Mouse (Mus musculus) cortical plate, adult 2 months (tissue): ENCODE measurements around the gene Gfpt2.

Experiments used
- CTCF ChIP-seq: fragments of 200-500 bp; IDR thresholded peaks from 2 replicates; pipeline ENCODE4 v1.5.1; 2011; ENCODE audit warnings: mild to moderate bottlenecking, control low read depth, low read length; ENCODE audit not compliant: insufficient read depth; ENCODE audit errors: extremely low read depth
- POLR2A ChIP-seq: fragments of 200-500 bp; IDR thresholded peaks from 2 replicates; pipeline ENCODE4 v1.6.1; 2011; ENCODE audit warnings: mild to moderate bottlenecking, low read length, control low read depth; ENCODE audit not compliant: insufficient read depth; ENCODE audit errors: extremely low read depth

DNA sequence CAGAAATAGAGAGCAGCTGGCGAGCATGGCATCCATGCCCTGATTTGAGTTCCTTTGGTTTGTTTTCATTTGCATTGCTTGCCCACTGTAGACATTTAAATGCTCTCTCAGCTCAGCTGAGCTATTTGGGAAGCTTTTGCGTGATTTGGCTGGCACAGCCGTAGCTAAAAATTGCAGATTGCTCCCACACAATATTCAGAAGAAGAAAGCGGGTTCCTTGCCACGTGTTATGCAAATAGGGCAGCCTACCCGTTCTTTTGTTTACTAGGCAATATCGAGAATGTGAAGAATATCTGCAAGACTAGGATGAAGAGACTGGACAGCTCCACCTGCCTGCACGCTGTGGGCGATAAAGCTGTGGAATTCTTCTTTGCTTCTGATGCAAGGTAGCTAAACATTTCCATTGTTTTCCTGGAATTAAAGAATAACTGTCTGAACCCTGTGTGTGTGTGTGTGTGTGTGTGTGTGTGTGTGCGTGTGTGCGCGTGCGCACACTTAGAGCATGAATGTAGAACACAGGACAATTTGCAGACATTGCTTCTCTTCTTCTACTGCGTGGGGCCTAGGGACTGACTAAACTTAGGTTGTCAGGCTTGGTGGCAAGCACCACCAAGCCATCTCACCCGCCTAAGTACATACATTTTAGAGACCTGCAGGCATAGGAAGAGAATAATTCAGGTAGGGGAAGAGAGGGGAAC is 25.0 kb downstream of the Gfpt2 start:
- no peak for TF ChIP-seq POLR2A
- TF ChIP-seq CTCF = peak; percentile 32
